Mouse (Mus musculus): Measurements from ENCODE around the gene Psmb2.

DNA sequence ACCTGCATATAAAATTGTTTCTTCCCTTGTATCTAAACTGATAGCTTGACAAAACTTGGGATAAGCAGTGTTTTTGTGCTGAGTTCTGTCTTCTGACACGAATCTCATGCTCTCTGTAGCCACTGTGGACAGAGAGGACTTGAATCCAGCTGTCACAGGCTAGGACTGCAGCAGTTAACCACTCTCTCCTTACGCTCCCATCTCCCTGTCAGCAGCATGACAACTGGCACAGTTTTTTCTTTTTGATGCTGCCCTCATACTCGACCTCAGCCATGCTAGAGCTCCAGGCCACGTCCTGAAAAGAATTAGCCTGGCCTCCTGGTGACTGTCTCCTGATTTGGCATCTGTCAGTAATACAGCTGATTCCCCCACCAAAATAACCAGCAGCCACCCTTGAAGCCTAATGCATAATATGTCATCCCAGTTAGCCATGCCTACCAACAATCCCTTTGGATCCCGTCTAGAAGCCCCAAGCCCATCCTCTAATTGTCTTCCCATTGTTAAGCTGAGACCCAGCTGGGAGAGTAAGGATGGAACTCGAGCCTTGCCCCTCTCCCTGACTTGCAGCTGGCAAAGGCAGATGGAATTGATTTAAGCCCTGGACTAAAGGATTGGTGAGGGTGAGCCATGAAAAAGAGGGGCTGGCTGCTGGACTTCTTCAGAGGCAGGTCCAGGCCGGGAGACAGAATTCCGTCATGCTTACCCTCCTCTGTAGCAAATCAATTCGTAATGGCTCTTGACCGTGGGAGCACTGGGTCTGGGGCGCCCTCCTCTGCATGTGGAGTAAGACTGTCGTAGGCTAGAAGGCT, 29.4 kb downstream of the Psmb2 start:
- TF ChIP-seq TBP (IDR thresholded peaks at IDR 0.05; ENCODE audit: low read depth, low read length): no peak
- TF ChIP-seq CTCF (IDR thresholded peaks at IDR 0.05 in 2 of 3, conservative IDR thresholded peaks at IDR 0.05 in 1 of 3; ENCODE audit: control insufficient read depth in 1 of 3, insufficient read depth in 1 of 3, low read depth in 2 of 3, low read length in 3 of 3, poor library complexity in 1 of 3, severe bottlenecking in 1 of 3): no peak
- no peak for TF ChIP-seq EP300 (IDR thresholded peaks at IDR 0.05; ENCODE audit: low read depth in 1 of 2, low read length in 2 of 2)
- TF ChIP-seq POLR2A (IDR thresholded peaks at IDR 0.05; ENCODE audit: control insufficient read depth in 1 of 2, insufficient read depth in 1 of 2, low read depth in 1 of 2, low read length in 2 of 2, poor library complexity in 1 of 2): no peak
- TF ChIP-seq POLR2AphosphoS2 (IDR thresholded peaks at IDR 0.05; ENCODE audit: low read length): no peak
- TF ChIP-seq USF1 (IDR thresholded peaks at IDR 0.05; ENCODE audit: low read depth, low read length): no peak
- no peak for TF ChIP-seq ETS1 (IDR thresholded peaks at IDR 0.05; ENCODE audit: low read depth, low read length)
- no peak for TF ChIP-seq SMC3 (IDR thresholded peaks at IDR 0.05; ENCODE audit: low read depth, low read length)
- TF ChIP-seq TAL1 (IDR thresholded peaks at IDR 0.05; ENCODE audit: low read length): no peak
- no peak for TF ChIP-seq NELFE (IDR thresholded peaks at IDR 0.05; ENCODE audit: low read depth, low read length)
- no peak for TF ChIP-seq GABPA (IDR thresholded peaks at IDR 0.05; ENCODE audit: low read depth, low read length)
- no peak for TF ChIP-seq ZMIZ1 (IDR thresholded peaks at IDR 0.05; ENCODE audit: low read depth, low read length)
- TF ChIP-seq TCF12 (IDR thresholded peaks at IDR 0.05; ENCODE audit: low read depth, low read length): no peak
- no peak for TF ChIP-seq USF2 (IDR thresholded peaks at IDR 0.05; ENCODE audit: borderline replicate concordance in 1 of 2, insufficient read depth in 1 of 2, low read depth in 1 of 2, low read length in 2 of 2)

Measured in MEL (cell line).